Mouse (Mus musculus) heart, adult 18-20 months (tissue): ENCODE results near the gene Trappc5. TPM values are rescaled to one million over a fixed set of nuclear protein-coding genes. Genes with fewer than 3 reads are reported as not detected.

Experiments used
- total RNA-seq, 2 experiments: library from RNA; stranded (reverse); gene quantifications; 2 replicates each; pipeline ENCODE4 v1.2.3; 2021

The Trappc5 gene
- total RNA-seq, 2 experiments from 2014 or later: 20.0 to 21.2 TPM

Other genes starting within 250 kb of the Trappc5 start
- gene Pex11g, start 208.6 kb upstream of the Trappc5 start, total RNA-seq: 1 to 10 TPM; 3.6 to 4.2 TPM
- not detected for gene Tex45, start 205.4 kb upstream of the Trappc5 start, total RNA-seq
- 10 to 100 TPM; 29.4 to 30.5 TPM for gene Zfp358, start 183.2 kb upstream of the Trappc5 start, total RNA-seq
- 10 to 100 TPM; 17.8 to 21.0 TPM for gene Mcoln1, start 175.8 kb upstream of the Trappc5 start, total RNA-seq
- gene Pnpla6, start 160.9 kb upstream of the Trappc5 start, total RNA-seq: 10 to 100 TPM in 1 of 2 experiments, 1 to 10 TPM in 1; 8.1 to 10.2 TPM
- gene C330021F23Rik, start 108.3 kb upstream of the Trappc5 start, total RNA-seq: under 1 TPM; 0.22 to 0.49 TPM
- gene Camsap3, start 89.0 kb upstream of the Trappc5 start, total RNA-seq: 1 to 10 TPM; 1.2 to 1.6 TPM
- 10 to 100 TPM; 14.0 to 20.3 TPM for gene Xab2, start 55.0 kb upstream of the Trappc5 start, total RNA-seq
- gene Pet100, start 54.8 kb upstream of the Trappc5 start, total RNA-seq: 10 to 100 TPM; 75.5 to 95.8 TPM
- not detected for gene Pcp2, start 50.8 kb upstream of the Trappc5 start, total RNA-seq
- gene Stxbp2, start 45.3 kb upstream of the Trappc5 start, total RNA-seq: 1 to 10 TPM; 4.3 to 9.3 TPM
- gene Retn, start 20.5 kb upstream of the Trappc5 start, total RNA-seq: 10 to 100 TPM in 1 of 2 experiments, 1 to 10 TPM in 1; 5.1 to 17.7 TPM
- gene Mcemp1, start 10.5 kb upstream of the Trappc5 start, total RNA-seq: under 1 TPM; 0.30 to 0.49 TPM
- 1 to 10 TPM in 1 of 2 experiments, under 1 TPM in 1; 0.82 to 7.1 TPM for gene Fcor, start 3.9 kb upstream of the Trappc5 start, total RNA-seq
- 1 to 10 TPM in 1 of 2 experiments, not detected in 1; 3.4 TPM for gene Fcer2a, start 17.9 kb downstream of the Trappc5 start, total RNA-seq
- gene Clec4g, start 44.4 kb downstream of the Trappc5 start, total RNA-seq: 1 to 10 TPM in 1 of 2 experiments, under 1 TPM in 1; 0.47 to 1.0 TPM
- under 1 TPM; 0.82 to 0.87 TPM for gene Cd209a, start 72.7 kb downstream of the Trappc5 start, total RNA-seq
- not detected for gene Cd209e, start 178.0 kb downstream of the Trappc5 start, total RNA-seq
- 1 to 10 TPM; 1.5 TPM for gene Cd209d, start 202.3 kb downstream of the Trappc5 start, total RNA-seq